Mouse (Mus musculus): ENCODE results near the gene Cyp2j6.
"Not testable (repeated sequence)": the region's sequence is repeated elsewhere in the genome, so short reads cannot be mapped to it uniquely, and the experiment has no call there.

The Cyp2j6 gene

GRCm38 (mm10) chr4:96553133-96553819, at the start of gene Cyp2j6:
Cyp2j6 (minus strand) TSS chr4:96553661.
- in situ Hi-C loops (cut with MseI, MboI) = no loop called here

GRCm38 (mm10) chr4:96591791-96592150, 38.3 kb upstream of the Cyp2j6 start:
- in situ Hi-C loops (cut with MseI, MboI) = no loop called here

- in situ Hi-C loops (cut with MseI, MboI) = no loop called here
These were observed 37.7 kb upstream of the Cyp2j6 start, which contains the start of gene Cyp2j9 for GRCm38 (mm10) chr4:96590911-96591790. Cyp2j9 (minus strand) TSS chr4:96591578.

GRCm38 (mm10) chr4:96581425-96582088, 28.1 kb upstream of the Cyp2j6 start:
- in situ Hi-C loops (cut with MseI, MboI) = no loop called here

- in situ Hi-C loops (cut with MseI, MboI) = not testable (repeated sequence)
These were observed 26.9 kb upstream of the Cyp2j6 start for GRCm38 (mm10) chr4:96580351-96580750.

- in situ Hi-C loops (cut with MseI, MboI) = no loop called here
These were observed 16.0 kb upstream of the Cyp2j6 start for GRCm38 (mm10) chr4:96569442-96569841.

GRCm38 (mm10) chr4:96567988-96568387, 14.5 kb upstream of the Cyp2j6 start:
- in situ Hi-C loops (cut with MseI, MboI) = no loop called here

- in situ Hi-C loops (cut with MseI, MboI) = no loop called here
These were observed 12.3 kb upstream of the Cyp2j6 start for GRCm38 (mm10) chr4:96565808-96566207.

GRCm38 (mm10) chr4:96560464-96560863, 7.0 kb upstream of the Cyp2j6 start:
- in situ Hi-C loops (cut with MseI, MboI) = no loop called here

- in situ Hi-C loops (cut with MseI, MboI) = no loop called here
These were observed 6.3 kb upstream of the Cyp2j6 start for GRCm38 (mm10) chr4:96559781-96560180.

- in situ Hi-C loops (cut with MseI, MboI) = no loop called here
These were observed 1.8 kb downstream of the Cyp2j6 start for GRCm38 (mm10) chr4:96551619-96552018.

- in situ Hi-C loops (cut with MseI, MboI) = no loop called here
These were observed 7.5 kb downstream of the Cyp2j6 start for GRCm38 (mm10) chr4:96545976-96546375.

GRCm38 (mm10) chr4:96525772-96526171, 27.7 kb downstream of the Cyp2j6 start:
- in situ Hi-C loops (cut with MseI, MboI) = no loop called here

GRCm38 (mm10) chr4:96522256-96522655, 31.2 kb downstream of the Cyp2j6 start:
- in situ Hi-C loops (cut with MseI, MboI) = no loop called here

GRCm38 (mm10) chr4:96510083-96510482, 43.4 kb downstream of the Cyp2j6 start:
- in situ Hi-C loops (cut with MseI, MboI) = no loop called here

- in situ Hi-C loops (cut with MseI, MboI) = no loop called here
These were observed 46.2 kb downstream of the Cyp2j6 start, which contains the start of gene Cyp2j8 for GRCm38 (mm10) chr4:96507286-96507685. Cyp2j8 (minus strand) TSS chr4:96507386.

Data from mouse trophoblast stem cell (cell line).